Mouse (Mus musculus) ES-E14 (cell line): ENCODE measurements at regions not wholly inside any gene's neighbourhood (a gene's known extent, or its start where the extent isn't known, plus 50 kb on each side); places are given as distances from the start of the nearest gene placed in this dataset.

Experiments used
- DNase-seq: peaks from one replicate; pipeline ENCODE4 v3.0.0-alpha.2; 2013; ENCODE audit warnings: low read depth, low spot score
- H3K27ac ChIP-seq: 2 replicates; pipeline ENCODE4 v1.5.1; 2012; ENCODE audit warnings: low read depth, mild to moderate bottlenecking, low read length, moderate library complexity, mixed read lengths; ENCODE audit not compliant: poor library complexity, insufficient read depth, severe bottlenecking
- H3K36me3 ChIP-seq: 2 replicates; pipeline ENCODE4 v1.6.1; 2012; ENCODE audit warnings: mild to moderate bottlenecking, low read length, moderate library complexity, mixed read lengths; ENCODE audit not compliant: control insufficient read depth, poor library complexity, insufficient read depth, severe bottlenecking
- H3K4me1 ChIP-seq, 2 experiments: fragments of 150-350 bp in 1 of 2; sonication (generic) in 1 of 2; 2 replicates each; pipeline ENCODE4 v1.6.1; 2012; ENCODE audit warnings: low read length in 2 of 2, mild to moderate bottlenecking in 1 of 2, mixed read lengths in 1 of 2; ENCODE audit not compliant: control insufficient read depth in 2 of 2, insufficient read depth in 2 of 2, poor library complexity in 1 of 2
- H3K4me3 ChIP-seq, 2 experiments: fragments of 150-350 bp in 1 of 2; sonication (generic) in 1 of 2; 2 replicates each; pipeline ENCODE4 v1.5.1; 2012; ENCODE audit warnings: low read length in 2 of 2, low read depth in 1 of 2, mild to moderate bottlenecking in 1 of 2, mixed read lengths in 1 of 2; ENCODE audit not compliant: insufficient read depth in 1 of 2, poor library complexity in 1 of 2, severe bottlenecking in 1 of 2
- H3K9ac ChIP-seq: 2 replicates; pipeline ENCODE4 v1.6.1; 2012; ENCODE audit warnings: low read depth, mild to moderate bottlenecking, low read length, mixed read lengths; ENCODE audit not compliant: poor library complexity, insufficient read depth, severe bottlenecking
- H3K9me3 ChIP-seq: fragments of 150-350 bp; sonication (generic); 2 replicates; pipeline ENCODE4 v1.6.1; 2012; ENCODE audit warnings: low read depth, mild to moderate bottlenecking, low read length; ENCODE audit not compliant: control insufficient read depth, insufficient read depth
- CHD2 ChIP-seq: IDR thresholded peaks from 2 replicates; pipeline ENCODE4 v1.6.1; 2014; ENCODE audit warnings: mild to moderate bottlenecking, low read depth, low read length, inconsistent platforms
- HCFC1 ChIP-seq: IDR thresholded peaks from 2 replicates; pipeline ENCODE4 v1.6.1; 2012; ENCODE audit warnings: low read length, inconsistent platforms, borderline replicate concordance; ENCODE audit not compliant: insufficient read depth
- MAFK ChIP-seq: IDR thresholded peaks from 2 replicates; pipeline ENCODE4 v1.6.1; 2014; ENCODE audit warnings: mild to moderate bottlenecking, low read depth, low read length, inconsistent platforms; ENCODE audit not compliant: insufficient read depth
- ZC3H11A ChIP-seq: IDR thresholded peaks from 2 replicates; pipeline ENCODE4 v1.6.1; 2012; ENCODE audit warnings: low read depth, mild to moderate bottlenecking, inconsistent platforms, low read length, borderline replicate concordance
- ZNF384 ChIP-seq: IDR thresholded peaks from 2 replicates; pipeline ENCODE4 v1.6.1; 2012; ENCODE audit warnings: low read depth, low read length, inconsistent platforms
- in situ Hi-C, 2 experiments: fragments of 600-800 bp; cut with MboI; formaldehyde crosslinking; loops; one replicate each; pipeline ENCODE4 v1.15.1; 2025; ENCODE audit warnings: low sequenced_read_pairs in 2 of 2, inconsistent platforms in 1 of 2; ENCODE audit not compliant: unreplicated experiment in 2 of 2

DNA sequence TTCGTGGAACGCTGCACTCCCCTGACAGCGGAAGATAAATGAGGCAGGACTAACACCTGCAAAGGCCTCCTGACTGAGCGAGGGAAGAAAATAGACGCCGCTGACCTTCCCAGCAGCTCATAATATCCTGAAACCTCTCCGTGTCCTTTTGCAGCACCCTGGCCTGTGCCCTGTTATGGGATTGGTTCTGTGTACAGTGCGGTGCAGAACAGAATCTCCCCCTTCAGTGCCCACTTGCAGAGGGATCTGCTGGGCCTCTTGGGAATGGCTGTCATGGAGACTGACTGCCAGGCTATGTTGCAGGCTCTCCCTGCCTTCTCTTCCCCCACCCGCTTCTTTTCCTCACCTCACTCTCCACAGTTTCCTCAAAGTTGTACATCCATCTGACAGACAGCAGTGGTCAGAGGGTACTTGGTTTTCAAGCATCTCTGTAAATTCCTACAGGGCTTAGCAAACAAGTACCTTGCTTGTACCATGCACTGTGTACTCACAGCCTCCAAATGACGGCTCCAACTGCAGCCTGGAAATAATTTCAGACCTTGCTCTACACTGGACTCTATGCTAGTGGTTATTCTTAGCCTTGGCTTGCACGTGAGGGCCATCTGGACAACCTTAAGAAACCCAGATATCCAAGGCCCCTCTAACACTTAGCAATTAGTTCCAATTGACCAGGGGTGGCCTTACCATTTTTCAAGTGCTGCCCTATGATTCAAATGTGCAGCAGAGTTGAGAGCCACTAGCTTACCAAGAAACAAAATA lies 382.7 kb downstream of the Gm45692 start:
- Histone ChIP-seq H3K36me3 (no peaks in the 10 kb centered on the region), H3K4me3 (no peak overlapping the region), H3K9me3 (no peaks in the 10 kb centered on the region), H3K9ac (no peak overlapping the region), H3K27ac (no peak overlapping the region), H3K4me1 (no peaks in the 10 kb centered on the region)
- in situ Hi-C loops = no loop called here
- TF ChIP-seq CHD2 = no peak
- no peak for TF ChIP-seq ZNF384
- no peak for TF ChIP-seq ZC3H11A
- TF ChIP-seq HCFC1 = no peak
- TF ChIP-seq MAFK = no peak
- no peak for DNase-seq

DNA sequence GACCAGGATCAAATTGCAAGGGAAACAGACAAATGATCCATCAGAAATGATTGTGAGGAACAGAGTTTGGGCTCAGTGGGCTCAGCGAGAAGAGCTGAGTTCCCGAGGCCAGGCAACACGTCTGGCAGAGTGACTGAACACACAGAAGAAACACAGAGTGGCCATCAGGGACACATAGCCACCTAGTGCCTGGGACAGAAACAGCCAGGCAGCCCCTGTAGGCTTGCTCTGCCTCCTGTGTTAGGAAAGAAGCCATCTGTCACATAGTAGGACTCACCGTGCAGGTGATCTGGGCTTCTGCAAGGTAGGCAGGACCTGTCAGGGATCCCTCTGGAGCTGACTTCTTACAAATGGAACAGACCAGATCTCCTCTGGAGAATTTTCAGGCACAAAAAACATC lies 383.4 kb downstream of the Gm45692 start:
- Histone ChIP-seq H3K9me3 (no peaks in the 10 kb centered on the region), H3K36me3 (no peaks in the 10 kb centered on the region), H3K27ac (no peak overlapping the region), H3K4me3 (no peak overlapping the region), H3K4me1 (no peaks in the 10 kb centered on the region), H3K9ac (no peak overlapping the region)
- in situ Hi-C loops = no loop called here
- TF ChIP-seq MAFK = no peak
- TF ChIP-seq ZC3H11A = no peak
- TF ChIP-seq ZNF384 = no peak
- DNase-seq = no peak

DNA sequence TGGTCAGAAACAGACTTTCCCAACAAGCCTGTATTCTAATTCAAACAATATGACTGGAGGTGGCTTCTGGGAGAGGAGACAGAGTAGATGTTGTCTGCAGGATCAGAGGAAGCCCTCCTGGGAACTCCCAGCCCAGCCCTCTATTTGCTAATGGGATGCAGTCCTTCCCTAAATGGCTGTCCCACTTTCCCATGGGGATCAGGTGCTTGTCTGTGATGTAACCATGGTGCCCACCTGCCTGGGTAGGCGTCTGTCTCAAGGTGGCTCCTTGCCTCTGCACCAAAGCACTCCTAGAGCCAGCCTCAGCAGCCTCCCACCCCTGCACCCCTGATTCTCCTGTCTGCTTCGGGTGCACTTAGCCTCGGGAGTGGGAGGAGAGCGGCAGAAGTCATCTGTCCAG lies 384.6 kb downstream of the Gm45692 start:
- H3K9ac ChIP-seq = no peak overlapping the region
- H3K27ac ChIP-seq = no peak overlapping the region
- no peak for DNase-seq
- H3K9me3 ChIP-seq = no peaks in the 10 kb centered on the region
- in situ Hi-C loops = no loop called here
- no peaks in the 10 kb centered on the region for H3K36me3 ChIP-seq
- no peaks in the 10 kb centered on the region for H3K4me1 ChIP-seq
- TF ChIP-seq ZC3H11A (no peak), ZNF384 (no peak), HCFC1 (no peak), MAFK (no peak), CHD2 (no peak)
- no peak overlapping the region for H3K4me3 ChIP-seq

DNA sequence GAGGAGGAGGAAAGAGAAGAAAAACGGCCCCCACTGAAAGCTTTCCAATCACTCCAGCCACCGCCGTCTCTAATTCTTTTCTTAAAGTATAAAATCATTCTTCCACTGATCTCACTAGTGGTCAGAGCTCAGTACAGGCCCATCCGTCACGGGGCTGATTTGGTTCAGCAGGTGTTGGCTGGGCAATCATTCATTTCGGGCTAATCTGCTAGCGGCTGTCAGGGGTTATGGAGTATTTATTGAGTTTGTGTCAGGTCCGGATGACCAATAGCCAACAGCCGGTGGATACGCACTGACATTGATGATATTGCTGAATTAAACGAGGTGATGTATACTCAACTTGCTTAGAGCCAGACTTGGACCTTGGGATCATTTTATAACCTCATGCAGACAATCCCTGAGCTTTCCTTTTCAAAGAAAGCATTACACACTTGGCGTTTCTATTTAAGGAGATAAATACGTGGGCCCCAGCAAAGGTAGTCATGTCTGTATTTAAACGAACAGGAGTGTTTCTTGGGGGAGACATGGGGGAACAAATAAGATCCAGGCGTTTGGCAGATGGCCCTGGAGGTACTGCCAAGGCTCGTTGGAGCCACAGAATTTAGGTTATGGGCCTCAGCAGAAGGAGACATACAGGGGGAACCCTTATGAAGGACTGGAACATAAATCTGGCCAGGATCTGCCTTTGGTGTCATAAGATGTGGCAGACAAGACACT lies 385.1 kb downstream of the Gm45692 start:
- no peak for TF ChIP-seq HCFC1
- no peak for TF ChIP-seq ZNF384
- no peak for TF ChIP-seq CHD2
- TF ChIP-seq MAFK = no peak
- no peak for TF ChIP-seq ZC3H11A
- Histone ChIP-seq H3K9me3 (no peaks in the 10 kb centered on the region), H3K9ac (no peak overlapping the region), H3K4me3 (no peak overlapping the region), H3K36me3 (no peaks in the 10 kb centered on the region), H3K4me1 (no peaks in the 10 kb centered on the region), H3K27ac (no peak overlapping the region)
- in situ Hi-C loops = no loop called here
- DNase-seq = no peak
